Mouse (Mus musculus): ENCODE measurements around the gene Arap1. TPM values are rescaled to one million over a fixed set of nuclear protein-coding genes. Genes with fewer than 3 reads are reported as not detected.
A peak's percentile ranks its signal among the peaks of the same experiment; 100 is the strongest.

The Arap1 gene
- polyA plus RNA-seq, 1 experiment = 227 TPM

- no peak for DNase-seq (ENCODE audit: low read depth in 1 of 2, low spot score in 2 of 2)
- TF ChIP-seq CTCF (IDR thresholded peaks at IDR 0.05; ENCODE audit: extremely low read depth, insufficient read depth, insufficient read length, insufficient replicate concordance) (no peak), POLR2A (IDR thresholded peaks at IDR 0.05; ENCODE audit: low read depth, low read length) (no peak)
- WGBS = 89% methylated on average over 3 of the region's 3 CpGs
- Histone ChIP-seq H3K27me3 (ENCODE audit: control insufficient read depth, insufficient read depth, low read length) (no peaks in the 10 kb centered on the region), H3K36me3 (ENCODE audit: control insufficient read depth, insufficient read depth, low read length) (peaks cover 74% of the 10 kb centered on the region), H3K4me3 (ENCODE audit: extremely low read depth, insufficient read depth, insufficient read length) (no peak overlapping the region), H3K27ac (ENCODE audit: insufficient read depth, low read length) (no peak overlapping the region), H3K4me1 (ENCODE audit: control insufficient read depth, insufficient read depth, insufficient read length) (no peaks in the 10 kb centered on the region)
These were observed 46.7 kb downstream of the Arap1 start for GRCm38 (mm10) chr7:101394569-101394968.

DNA sequence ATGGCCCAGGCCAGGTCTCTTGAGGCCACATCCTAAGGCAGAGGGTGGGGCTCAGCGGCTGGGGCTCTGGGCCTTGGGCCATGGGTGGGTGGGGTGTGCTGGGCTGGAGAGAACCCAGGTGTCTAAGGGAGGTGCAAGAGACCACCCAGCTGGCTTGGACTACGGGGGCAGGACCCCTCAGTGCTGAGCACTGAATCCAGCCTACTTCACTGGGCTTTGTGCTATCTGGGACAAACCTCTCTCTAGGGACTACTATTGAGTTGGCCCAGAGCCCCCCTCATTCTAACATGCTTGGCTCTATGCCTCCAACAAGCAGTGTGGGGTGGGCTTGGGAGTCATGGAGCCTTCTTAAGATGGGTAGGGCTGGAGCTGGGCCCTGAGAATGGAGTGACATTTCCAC is 47.6 kb downstream of the Arap1 start:
- peaks cover 75% of the 10 kb centered on the region for H3K36me3 ChIP-seq (ENCODE audit: control insufficient read depth, insufficient read depth, low read length)

DNA sequence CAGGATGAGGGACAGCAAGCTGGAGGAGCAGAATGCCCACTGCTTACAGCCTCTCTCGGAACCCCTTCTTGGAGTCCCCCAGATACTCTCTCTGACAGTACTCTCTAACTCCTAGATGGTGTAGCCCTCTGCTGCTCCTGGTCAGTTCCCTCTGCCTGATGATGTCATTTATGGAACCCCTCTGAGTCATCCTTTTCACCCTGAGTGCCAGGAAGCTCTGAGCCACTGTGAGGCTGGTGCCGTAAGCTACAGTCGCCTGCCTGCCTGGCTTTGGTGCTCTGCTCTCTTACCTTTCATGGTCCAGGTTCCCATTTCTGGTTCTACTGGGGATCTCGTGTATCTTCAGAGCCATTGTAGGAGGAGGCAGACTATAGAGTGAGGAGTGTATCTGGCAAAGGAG is 49.3 kb downstream of the Arap1 start:
- Histone ChIP-seq H3K4me1 (ENCODE audit: control insufficient read depth, insufficient read depth, insufficient read length) (no peaks in the 10 kb centered on the region), H3K36me3 (ENCODE audit: control insufficient read depth, insufficient read depth, low read length) (peaks cover 82% of the 10 kb centered on the region), H3K27me3 (ENCODE audit: control insufficient read depth, insufficient read depth, low read length) (no peaks in the 10 kb centered on the region), H3K27ac (ENCODE audit: insufficient read depth, low read length) (no peak overlapping the region), H3K4me3 (ENCODE audit: extremely low read depth, insufficient read depth, insufficient read length) (no peak overlapping the region)
- 91% methylated on average over 4 of the region's 4 CpGs for WGBS
- TF ChIP-seq POLR2A (IDR thresholded peaks at IDR 0.05; ENCODE audit: low read depth, low read length) = no peak
- TF ChIP-seq CTCF (IDR thresholded peaks at IDR 0.05; ENCODE audit: extremely low read depth, insufficient read depth, insufficient read length, insufficient replicate concordance) = no peak
- no peak for DNase-seq (ENCODE audit: low read depth in 1 of 2, low spot score in 2 of 2)

More for the DNA sequence above, 47.6 kb downstream of the Arap1 start:
- DNase-seq (ENCODE audit: low read depth in 1 of 2, low spot score in 2 of 2) = no peak
- H3K27me3 ChIP-seq (ENCODE audit: control insufficient read depth, insufficient read depth, low read length) = no peaks in the 10 kb centered on the region
- H3K4me1 ChIP-seq (ENCODE audit: control insufficient read depth, insufficient read depth, insufficient read length) = no peaks in the 10 kb centered on the region
- no peak overlapping the region for H3K4me3 ChIP-seq (ENCODE audit: extremely low read depth, insufficient read depth, insufficient read length)
- TF ChIP-seq POLR2A (IDR thresholded peaks at IDR 0.05; ENCODE audit: low read depth, low read length) = no peak
- TF ChIP-seq CTCF (IDR thresholded peaks at IDR 0.05; ENCODE audit: extremely low read depth, insufficient read depth, insufficient read length, insufficient replicate concordance) = no peak
- H3K27ac ChIP-seq (ENCODE audit: insufficient read depth, low read length) = no peak overlapping the region
- WGBS = 94% methylated on average over 2 of the region's 2 CpGs

DNA sequence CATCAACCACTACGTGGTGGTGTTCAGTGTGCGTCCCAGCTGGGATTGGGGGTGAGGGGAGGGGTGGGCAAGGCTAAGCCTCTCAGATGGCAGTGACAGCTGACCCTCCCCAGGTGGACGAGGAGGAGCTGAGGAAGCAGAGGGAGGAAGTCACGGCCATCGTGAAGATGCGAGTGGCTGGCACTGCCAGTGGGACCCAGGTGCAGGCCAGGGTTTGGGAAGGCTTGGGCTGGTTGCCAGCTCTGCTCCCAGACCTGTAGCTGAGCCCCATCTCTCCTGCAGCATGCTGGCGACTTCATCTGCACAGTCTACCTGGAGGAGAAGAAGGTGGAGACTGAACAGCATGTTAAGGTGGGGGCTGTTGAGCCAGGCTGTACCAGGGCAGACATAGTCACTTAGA is 53.6 kb downstream of the Arap1 start:
- no peaks in the 10 kb centered on the region for H3K27me3 ChIP-seq (ENCODE audit: control insufficient read depth, insufficient read depth, low read length)
- H3K4me1 ChIP-seq (ENCODE audit: control insufficient read depth, insufficient read depth, insufficient read length) = no peaks in the 10 kb centered on the region
- no peak overlapping the region for H3K27ac ChIP-seq (ENCODE audit: insufficient read depth, low read length)
- no peak overlapping the region for H3K4me3 ChIP-seq (ENCODE audit: extremely low read depth, insufficient read depth, insufficient read length)
- TF ChIP-seq CTCF (IDR thresholded peaks at IDR 0.05; ENCODE audit: extremely low read depth, insufficient read depth, insufficient read length, insufficient replicate concordance) (no peak), POLR2A (IDR thresholded peaks at IDR 0.05; ENCODE audit: low read depth, low read length) (no peak)
- no peak for DNase-seq (ENCODE audit: low read depth in 1 of 2, low spot score in 2 of 2)
- H3K36me3 ChIP-seq (ENCODE audit: control insufficient read depth, insufficient read depth, low read length) = peaks cover 82% of the 10 kb centered on the region
- 87% methylated on average over 7 of the region's 7 CpGs for WGBS

DNA sequence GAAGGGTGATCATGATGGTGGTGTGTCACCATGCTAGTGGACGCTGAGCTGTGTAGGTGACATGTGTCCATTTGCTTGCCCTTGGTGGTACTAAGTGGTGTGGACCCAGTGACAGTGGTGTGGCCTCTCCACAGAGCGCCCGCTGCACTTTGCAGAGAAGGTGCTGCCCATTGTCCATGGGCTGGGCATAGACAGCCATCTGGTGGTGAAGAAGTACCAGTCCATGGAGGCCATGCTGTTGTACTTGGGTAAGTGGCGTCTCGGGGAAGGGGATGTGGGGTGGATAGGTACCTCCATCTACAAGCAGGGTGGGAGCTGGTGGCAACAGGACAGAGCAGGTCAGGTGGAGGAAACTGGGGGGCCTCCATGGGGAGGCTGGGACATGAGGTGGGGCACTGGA is 56.0 kb downstream of the Arap1 start:
- H3K36me3 ChIP-seq (ENCODE audit: control insufficient read depth, insufficient read depth, low read length) = peaks cover 83% of the 10 kb centered on the region

GRCm38 (mm10) chr7:101410267-101410936 is 62.5 kb downstream of the Arap1 start, which contains the start of gene Gm45837:
TSS of gene Gm45837 (plus strand) at chr7:101410886.
- 79% methylated on average over 11 of the region's 11 CpGs for WGBS
- Histone ChIP-seq H3K4me1 (ENCODE audit: control insufficient read depth, insufficient read depth, insufficient read length) (no peaks in the 10 kb centered on the region), H3K27me3 (ENCODE audit: control insufficient read depth, insufficient read depth, low read length) (no peaks in the 10 kb centered on the region), H3K27ac (ENCODE audit: insufficient read depth, low read length) (no peak within 1 kb of the TSS), H3K4me3 (ENCODE audit: extremely low read depth, insufficient read depth, insufficient read length) (no peak within 1 kb of the TSS), H3K36me3 (ENCODE audit: control insufficient read depth, insufficient read depth, low read length) (peaks cover 40% of the 10 kb centered on the region)
- no peak for DNase-seq (ENCODE audit: low read depth in 1 of 2, low spot score in 2 of 2)
- TF ChIP-seq POLR2A (IDR thresholded peaks at IDR 0.05; ENCODE audit: low read depth, low read length) = no peak

More for the DNA sequence above, 56.0 kb downstream of the Arap1 start:
- Histone ChIP-seq H3K4me1 (ENCODE audit: control insufficient read depth, insufficient read depth, insufficient read length) (no peaks in the 10 kb centered on the region), H3K27me3 (ENCODE audit: control insufficient read depth, insufficient read depth, low read length) (no peaks in the 10 kb centered on the region), H3K27ac (ENCODE audit: insufficient read depth, low read length) (no peak overlapping the region), H3K4me3 (ENCODE audit: extremely low read depth, insufficient read depth, insufficient read length) (no peak overlapping the region)
- no peak for TF ChIP-seq POLR2A (IDR thresholded peaks at IDR 0.05; ENCODE audit: low read depth, low read length)
- no peak for TF ChIP-seq CTCF (IDR thresholded peaks at IDR 0.05; ENCODE audit: extremely low read depth, insufficient read depth, insufficient read length, insufficient replicate concordance)
- DNase-seq (ENCODE audit: low read depth in 1 of 2, low spot score in 2 of 2) = no peak
- 93% methylated on average over 5 of the region's 5 CpGs for WGBS

- no peaks in the 10 kb centered on the region for H3K27me3 ChIP-seq (ENCODE audit: control insufficient read depth, insufficient read depth, low read length)
- peak; percentile 68 to 80 for DNase-seq (ENCODE audit: low read depth in 1 of 2, low spot score in 2 of 2)
- no peaks in the 10 kb centered on the region for H3K4me1 ChIP-seq (ENCODE audit: control insufficient read depth, insufficient read depth, insufficient read length)
- no peak for TF ChIP-seq POLR2A (IDR thresholded peaks at IDR 0.05; ENCODE audit: low read depth, low read length)
- peak; percentile 95; the same call in 1 of the 2 replicates for TF ChIP-seq CTCF (IDR thresholded peaks at IDR 0.05; ENCODE audit: extremely low read depth, insufficient read depth, insufficient read length, insufficient replicate concordance)
- peaks cover 26% of the 10 kb centered on the region for H3K36me3 ChIP-seq (ENCODE audit: control insufficient read depth, insufficient read depth, low read length)
- no peak overlapping the region for H3K27ac ChIP-seq (ENCODE audit: insufficient read depth, low read length)
- no peak overlapping the region for H3K4me3 ChIP-seq (ENCODE audit: extremely low read depth, insufficient read depth, insufficient read length)
These were observed 64.9 kb downstream of the Arap1 start for GRCm38 (mm10) chr7:101412796-101413195.
